Comparison of ENCODE assay signal across 18 mouse cellular contexts in genomic region chr4:61338108-61338507, GRCm38 (mm10). TPM values are rescaled to one million over a fixed set of nuclear protein-coding genes. Genes with fewer than 3 reads are reported as not detected.
"Had no signal": no experiment of that assay in that cellular context is flagged by ENCODE, and none has a peak within 500 bp of the region (broad histone marks: within the 10 kb centered on the region; RNA-seq: fewer than 3 reads in every experiment).

No protein-coding gene starts in this region.

RNA-seq across cellular contexts. Expression of gene Mup14, which starts 34.3 kb away (rescaled TPM):
- polyA plus RNA-seq: frontal cortex, adult 2 months; heart, embryonic 10.5 days; heart, embryonic 12.5 days; heart, embryonic 14.5 days; heart, embryonic 16.5 days; hindbrain, embryonic 10.5 days; hindbrain, embryonic 12.5 days; hindbrain, embryonic 14.5 days; hindbrain, embryonic 16.5 days; inflammation-experienced regulatory T-cells, adult 6 months; intestine, embryonic 15.5 days; intestine, postnatal 0 days; kidney, embryonic 15.5 days; large intestine, adult 2 months; limb, embryonic 11.5 days; liver, embryonic 12.5 days; liver, embryonic 14.5 days; liver, embryonic 16.5 days had no signal
